Mouse (Mus musculus) kidney, postnatal 0 days (tissue): ENCODE data around the gene Dnlz. TPM values are rescaled to one million over a fixed set of nuclear protein-coding genes. Genes with fewer than 3 reads are reported as not detected.
A peak's percentile ranks its signal among the peaks of the same experiment; 100 is the strongest.

Experiments
- ATAC-seq: fragments of 200-750 bp; cut with Nextera tagmentation; replicated peaks from 2 replicates; pipeline ENCODE4 v1.8.0; 2017; ENCODE audit warnings: low read depth, moderate number of reproducible peaks, moderate TSS enrichment, moderate library complexity; ENCODE audit not compliant: low FRiP score
- DNase-seq: peaks from one replicate; pipeline ENCODE4 v3.0.0-alpha.2; 2016; ENCODE audit warnings: low spot score
- H3K27ac ChIP-seq: fragments of 300-500 bp; sonication (generic); 2 replicates; pipeline ENCODE4 v1.5.1; 2014; ENCODE audit warnings: mild to moderate bottlenecking
- H3K27me3 ChIP-seq: fragments of 300-500 bp; sonication (generic); 2 replicates; pipeline ENCODE4 v1.6.1; 2014; ENCODE audit warnings: low read length, mixed read lengths; ENCODE audit not compliant: insufficient read depth
- H3K36me3 ChIP-seq: fragments of 300-500 bp; sonication (generic); 2 replicates; pipeline ENCODE4 v1.6.1; 2014; ENCODE audit warnings: low read length, mixed read lengths; ENCODE audit not compliant: insufficient read depth
- H3K4me1 ChIP-seq: fragments of 300-500 bp; sonication (generic); replicated peaks from 2 replicates; pipeline ENCODE4 v1.6.1; 2014; ENCODE audit warnings: antibody characterized with exemption, low read length, mixed read lengths; ENCODE audit not compliant: insufficient read depth
- H3K4me2 ChIP-seq: fragments of 300-500 bp; sonication (generic); 2 replicates; pipeline ENCODE4 v1.6.1; 2014; ENCODE audit warnings: mild to moderate bottlenecking, low read length, moderate library complexity, mixed read lengths
- H3K4me3 ChIP-seq: fragments of 300-500 bp; sonication (generic); replicated peaks from 2 replicates; pipeline ENCODE4 v1.5.1; 2014; ENCODE audit warnings: low read depth, low read length
- H3K9ac ChIP-seq: fragments of 300-500 bp; sonication (generic); 2 replicates; pipeline ENCODE4 v1.6.1; 2014; ENCODE audit warnings: low read depth, low read length
- H3K9me3 ChIP-seq: fragments of 300-500 bp; sonication (generic); replicated peaks from 2 replicates; pipeline ENCODE4 v1.6.1; 2016; ENCODE audit warnings: low read length, inconsistent platforms, mixed read lengths
- CTCF ChIP-seq: IDR thresholded peaks from 2 replicates; pipeline ENCODE4 v1.5.1; 2016; ENCODE audit warnings: antibody characterized with exemption, low read depth, mild to moderate bottlenecking, moderate library complexity
- WGBS: fragments of 180-500 bp; shearing (Covaris S2); extraction: QIAGEN DNeasy Blood & Tissue Kit; methylation state at CpG from one replicate; pipeline ENCODE4 v1.1.7; 2014; 5-methylcytosine and 5-hydroxymethylcytosine counted together
- polyA plus RNA-seq: library from polyadenylated mRNA; unstranded; fragments of >200 nt; fragmentation: Nextera tagmentation; extraction: Ambion mirVana; gene quantifications from 2 replicates; pipeline ENCODE4 v1.2.1, GENCODE M21; 2015

Gene Dnlz
- polyA plus RNA-seq, 1 experiment from 2014 or later = 25.8 TPM

- 92% methylated on average over 11 of the region's 11 CpGs for WGBS
These were observed 1.4 kb upstream of the Dnlz start for GRCm38 (mm10) chr2:26353066-26353980.

GRCm38 (mm10) chr2:26352291-26352910 is 491 bp upstream of the Dnlz start:
- WGBS = 3% methylated on average over 35 of the region's 36 CpGs

More at GRCm38 (mm10) chr2:26353066-26353980, 1.4 kb upstream of the Dnlz start:
- TF ChIP-seq CTCF = no peak
- Histone ChIP-seq H3K4me2 (peak overlapping the region; percentile 98; the same call in 1 of the 2 replicates), H3K4me3 (no peak overlapping the region; the same call in 1 of the 2 replicates), H3K9me3 (no peaks in the 10 kb centered on the region), H3K27me3 (no peaks in the 10 kb centered on the region), H3K36me3 (peaks cover 16% of the 10 kb centered on the region; the same call in 1 of the 2 replicates), H3K27ac (no peak overlapping the region), H3K9ac (peak overlapping the region; percentile 95; the same call in 1 of the 2 replicates), H3K4me1 (peaks cover 11% of the 10 kb centered on the region; the same call in 1 of the 2 replicates)
- DNase-seq = no peak
- no peak for ATAC-seq

GRCm38 (mm10) chr2:26348241-26348640 is 3.7 kb downstream of the Dnlz start:
- Histone ChIP-seq H3K27me3 (no peaks in the 10 kb centered on the region), H3K4me1 (peaks cover 14% of the 10 kb centered on the region; the same call in 1 of the 2 replicates), H3K4me3 (no peak overlapping the region), H3K36me3 (peaks cover 40% of the 10 kb centered on the region; the same call in 1 of the 2 replicates), H3K9me3 (no peaks in the 10 kb centered on the region), H3K9ac (no peak overlapping the region), H3K4me2 (no peak overlapping the region), H3K27ac (peak overlapping the region; percentile 65)
- ATAC-seq (no peak), DNase-seq (peak; percentile 82)
- no peak for TF ChIP-seq CTCF
- WGBS = 53% methylated on average over 6 of the region's 6 CpGs

More at GRCm38 (mm10) chr2:26352291-26352910, 491 bp upstream of the Dnlz start:
- TF ChIP-seq CTCF = no peak
- peaks cover 11% of the 10 kb centered on the region; the same call in 1 of the 2 replicates for H3K4me1 ChIP-seq
- no peak for DNase-seq
- no peaks in the 10 kb centered on the region for H3K9me3 ChIP-seq
- H3K27me3 ChIP-seq = no peaks in the 10 kb centered on the region
- H3K9ac ChIP-seq = peak overlapping the region; percentile 95
- H3K27ac ChIP-seq = peak overlapping the region; percentile 72
- peak overlapping the region; percentile 98 for H3K4me2 ChIP-seq
- no peak for ATAC-seq
- peak overlapping the region; percentile 84 for H3K4me3 ChIP-seq
- peaks cover 17% of the 10 kb centered on the region; the same call in 1 of the 2 replicates for H3K36me3 ChIP-seq

GRCm38 (mm10) chr2:26342609-26343490 is 9.1 kb downstream of the Dnlz start:
- H3K9ac ChIP-seq = 0 out of 2 replicates have a peak overlapping the region, but pooled peaks have one; percentile 23
- H3K27ac ChIP-seq = peak overlapping the region; percentile 87
- no peak overlapping the region for H3K4me3 ChIP-seq
- H3K4me2 ChIP-seq = peak overlapping the region; percentile 41
- ATAC-seq (no peak; the same call in 1 of the 2 replicates), DNase-seq (peak; percentile 77)
- TF ChIP-seq CTCF = no peak
- H3K36me3 ChIP-seq = peaks cover 40% of the 10 kb centered on the region; the same call in 1 of the 2 replicates
- WGBS = 42% methylated on average over 11 of the region's 11 CpGs
- no peaks in the 10 kb centered on the region for H3K27me3 ChIP-seq
- peaks cover 18% of the 10 kb centered on the region; the same call in 1 of the 2 replicates for H3K4me1 ChIP-seq
- no peaks in the 10 kb centered on the region for H3K9me3 ChIP-seq

GRCm38 (mm10) chr2:26342044-26342443 is 9.9 kb downstream of the Dnlz start:
- DNase-seq = peak; percentile 51
- no peaks in the 10 kb centered on the region for H3K9me3 ChIP-seq
- H3K27me3 ChIP-seq = no peaks in the 10 kb centered on the region
- H3K4me1 ChIP-seq = peaks cover 18% of the 10 kb centered on the region; the same call in 1 of the 2 replicates
- H3K27ac ChIP-seq = peak overlapping the region; percentile 87
- H3K4me2 ChIP-seq = no peak overlapping the region; the same call in 1 of the 2 replicates
- WGBS = 53% methylated on average over 10 of the region's 10 CpGs
- 0 out of 2 replicates have a peak overlapping the region, but pooled peaks have one; percentile 14 for H3K9ac ChIP-seq
- H3K36me3 ChIP-seq = peaks cover 36% of the 10 kb centered on the region; the same call in 1 of the 2 replicates
- ATAC-seq = no peak; the same call in 1 of the 2 replicates
- H3K4me3 ChIP-seq = no peak overlapping the region
- TF ChIP-seq CTCF = no peak
